Mouse (Mus musculus) midbrain, embryonic 15.5 days (tissue): ENCODE results near the gene Arhgap32. TPM values are rescaled to one million over a fixed set of nuclear protein-coding genes. Genes with fewer than 3 reads are reported as not detected.

Experiments used
- ATAC-seq: fragments of 200-750 bp; cut with Nextera tagmentation; replicated peaks from 2 replicates; pipeline ENCODE4 v1.8.0; 2017; ENCODE audit warnings: moderate TSS enrichment
- H3K27ac ChIP-seq: fragments of 300-500 bp; sonication (generic); 2 replicates; pipeline ENCODE4 v1.5.1; 2015; ENCODE audit warnings: mild to moderate bottlenecking, inconsistent platforms
- H3K27me3 ChIP-seq: fragments of 300-500 bp; sonication (generic); replicated peaks from 2 replicates; pipeline ENCODE4 v1.6.1; 2015; ENCODE audit warnings: inconsistent platforms
- H3K36me3 ChIP-seq: fragments of 300-500 bp; sonication (generic); replicated peaks from 2 replicates; pipeline ENCODE4 v1.6.1; 2015; ENCODE audit warnings: inconsistent platforms
- H3K4me1 ChIP-seq: fragments of 300-500 bp; sonication (generic); 2 replicates; pipeline ENCODE4 v1.6.1; 2015; ENCODE audit warnings: inconsistent platforms
- H3K4me2 ChIP-seq: fragments of 300-500 bp; sonication (generic); 2 replicates; pipeline ENCODE4 v1.6.1; 2015; ENCODE audit warnings: inconsistent platforms, mild to moderate bottlenecking, moderate library complexity
- H3K4me3 ChIP-seq: fragments of 300-500 bp; sonication (generic); 2 replicates; pipeline ENCODE4 v1.5.1; 2015; ENCODE audit warnings: mild to moderate bottlenecking, inconsistent platforms
- H3K9ac ChIP-seq: fragments of 300-500 bp; sonication (generic); 2 replicates; pipeline ENCODE4 v1.6.1; 2015; ENCODE audit warnings: mild to moderate bottlenecking, inconsistent platforms
- H3K9me3 ChIP-seq: fragments of 300-500 bp; sonication (generic); 2 replicates; pipeline ENCODE4 v1.6.1; 2016; ENCODE audit warnings: inconsistent platforms
- WGBS: fragments of 180-500 bp; shearing (Covaris S2); methylation state at CpG from one replicate; pipeline ENCODE4 v1.1.7; 2015; ENCODE audit warnings: mixed read lengths; 5-methylcytosine and 5-hydroxymethylcytosine counted together
- polyA plus RNA-seq: library from polyadenylated mRNA; unstranded; fragments of >200 nt; fragmentation: Nextera tagmentation; extraction: Ambion mirVana; gene quantifications from 2 replicates; pipeline ENCODE4 v1.2.1, GENCODE M21; 2015

Arhgap32 gene
- 13.0 and 13.3 TPM in 2 replicates for polyA plus RNA-seq

DNA sequence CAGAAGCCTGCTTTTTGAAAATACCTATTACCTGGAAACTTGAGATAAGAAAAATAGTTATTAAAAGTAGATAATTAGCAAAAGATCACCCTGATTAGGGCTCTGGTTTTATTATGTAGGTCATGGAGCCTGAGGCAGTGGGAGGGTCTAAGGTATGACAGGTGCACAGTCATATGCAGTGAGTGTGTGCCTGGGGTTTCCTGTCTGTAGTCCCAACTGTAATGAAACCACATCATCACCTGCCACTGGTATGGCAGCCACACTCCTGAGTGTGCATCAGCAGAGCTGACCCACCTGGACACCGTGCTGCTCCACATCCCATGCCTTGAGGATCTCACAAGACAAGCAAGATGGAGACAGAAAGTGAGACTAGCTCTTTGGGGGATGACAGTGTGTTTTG is at the start of gene Arhgap32:
Arhgap32 (plus strand) TSS at position 351 of the 400 bp plus-strand sequence.
- H3K4me2 ChIP-seq: no peak within 1 kb of the TSS
- H3K36me3 ChIP-seq: no peaks in the 10 kb centered on the region
- ATAC-seq: no peak
- WGBS: 88% methylated on average over 1 of the region's 1 CpGs
- H3K27ac ChIP-seq: no peak within 1 kb of the TSS
- H3K9me3 ChIP-seq: no peaks in the 10 kb centered on the region
- H3K9ac ChIP-seq: no peak within 1 kb of the TSS
- H3K27me3 ChIP-seq: no peaks in the 10 kb centered on the region
- 0 out of 2 replicates have a peak, but pooled peaks cover 2% of the 10 kb centered on the region for H3K4me1 ChIP-seq
- no peak within 1 kb of the TSS for H3K4me3 ChIP-seq

DNA sequence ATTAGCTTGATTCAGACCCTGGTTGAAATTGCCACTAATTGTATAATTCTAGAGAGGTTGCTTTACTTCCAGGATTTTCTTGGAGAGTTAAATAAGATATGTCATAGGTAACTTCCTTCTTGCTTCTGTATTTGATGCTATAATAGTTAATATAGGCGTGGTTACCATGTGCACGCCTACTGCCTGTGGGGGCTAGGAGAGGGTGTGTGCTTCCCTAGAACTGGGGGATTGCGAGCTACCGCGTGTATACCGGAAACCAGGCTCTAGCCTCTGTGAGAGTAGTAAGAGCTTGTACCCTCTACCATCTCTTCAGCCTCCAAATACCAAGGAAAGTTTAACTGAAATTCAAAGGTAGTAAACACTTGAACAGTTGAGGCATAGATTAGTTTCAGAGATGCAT is 43.2 kb upstream of the Arhgap32 start:
- H3K27me3 ChIP-seq: no peaks in the 10 kb centered on the region
- ATAC-seq: no peak
- 93% methylated on average over 6 of the region's 6 CpGs for WGBS
- H3K9ac ChIP-seq: no peak overlapping the region
- H3K4me1 ChIP-seq: no peaks in the 10 kb centered on the region
- no peak overlapping the region for H3K27ac ChIP-seq
- H3K9me3 ChIP-seq: no peaks in the 10 kb centered on the region
- no peaks in the 10 kb centered on the region for H3K36me3 ChIP-seq
- H3K4me2 ChIP-seq: no peak overlapping the region
- H3K4me3 ChIP-seq: no peak overlapping the region

DNA sequence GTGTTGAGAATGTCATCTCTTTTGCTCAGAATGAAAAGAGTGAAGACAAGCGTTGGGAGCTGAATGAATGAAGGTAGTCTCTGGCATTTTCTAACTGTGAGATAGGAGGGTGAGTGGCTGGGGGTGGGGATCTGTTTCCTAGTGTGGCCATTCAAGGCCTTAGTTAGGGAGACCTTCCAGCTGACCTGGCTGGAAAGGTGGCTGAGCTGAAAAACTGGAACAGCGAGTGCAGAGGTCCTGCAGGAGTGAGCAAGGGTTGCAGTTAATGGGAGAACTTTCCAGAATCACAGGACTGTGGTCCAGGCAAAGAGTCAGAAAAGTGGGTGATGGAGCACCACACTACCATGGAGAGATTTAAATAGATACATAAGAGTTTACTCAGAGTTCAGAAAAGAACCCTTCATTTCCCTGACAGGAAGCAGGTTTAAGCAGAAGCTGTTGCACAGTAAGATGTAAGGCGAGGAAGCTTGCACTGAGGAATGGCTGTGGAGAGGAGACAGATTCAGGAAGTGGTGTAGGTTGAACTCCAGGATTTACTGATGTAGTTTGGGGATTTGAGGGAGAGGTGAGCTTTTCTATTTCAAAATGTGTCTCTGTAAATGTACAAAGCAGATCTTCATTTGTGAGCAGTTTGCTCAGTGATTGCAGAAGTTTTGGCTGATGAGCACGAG is 27.7 kb upstream of the Arhgap32 start:
- H3K9me3 ChIP-seq: no peaks in the 10 kb centered on the region
- no peak overlapping the region for H3K4me2 ChIP-seq
- H3K27ac ChIP-seq: no peak overlapping the region
- no peak overlapping the region for H3K9ac ChIP-seq
- no peaks in the 10 kb centered on the region for H3K27me3 ChIP-seq
- 69% methylated on average over 4 of the region's 4 CpGs for WGBS
- no peak for ATAC-seq
- peaks cover 9% of the 10 kb centered on the region for H3K4me1 ChIP-seq
- H3K4me3 ChIP-seq: no peak overlapping the region
- H3K36me3 ChIP-seq: no peaks in the 10 kb centered on the region

DNA sequence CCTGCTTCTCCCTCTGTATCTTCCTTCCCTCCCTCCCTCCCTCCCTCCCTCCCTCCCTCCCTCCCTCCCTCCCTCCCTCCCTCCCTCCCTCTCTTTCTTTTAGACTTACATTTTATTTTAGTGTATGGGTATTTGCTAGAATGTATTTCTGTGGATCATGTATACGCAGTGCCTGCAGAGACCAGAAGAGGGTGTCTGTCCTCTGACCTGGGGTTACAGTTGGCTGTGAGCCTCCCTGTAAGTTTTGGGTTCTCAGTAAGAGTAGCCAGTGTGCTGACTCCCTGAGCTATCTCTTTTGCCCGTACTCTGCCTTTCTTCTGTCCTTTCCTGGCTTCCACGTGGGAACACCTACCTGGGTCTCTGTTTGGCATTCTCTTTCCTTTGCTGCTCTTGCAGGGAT is 27.1 kb upstream of the Arhgap32 start:
- WGBS: 55% methylated on average over 3 of the region's 3 CpGs
- Histone ChIP-seq H3K4me2 (no peak overlapping the region), H3K9ac (no peak overlapping the region), H3K36me3 (no peaks in the 10 kb centered on the region), H3K9me3 (no peaks in the 10 kb centered on the region), H3K27ac (no peak overlapping the region), H3K4me3 (no peak overlapping the region), H3K27me3 (no peaks in the 10 kb centered on the region), H3K4me1 (peaks cover 13% of the 10 kb centered on the region)
- ATAC-seq: no peak

DNA sequence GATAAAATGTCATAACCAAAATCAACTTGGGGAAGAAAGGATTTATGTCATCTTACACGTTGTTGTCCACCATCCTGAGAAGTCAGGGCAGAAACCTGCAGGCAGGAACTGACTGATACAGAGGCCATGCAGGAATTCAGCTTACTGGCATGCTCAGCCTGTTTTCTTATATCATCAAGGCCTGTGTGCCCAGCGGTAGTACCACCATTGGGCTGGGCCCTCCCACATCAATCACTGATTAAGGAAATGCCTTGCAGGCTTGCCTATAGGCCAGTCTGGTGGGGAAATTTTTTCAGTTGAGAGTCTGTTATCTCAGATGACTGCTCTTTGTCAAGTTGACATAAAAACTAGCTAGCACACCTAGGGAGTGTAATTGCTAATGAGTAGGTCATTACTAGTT is 22.5 kb upstream of the Arhgap32 start:
- no peak overlapping the region for H3K27ac ChIP-seq

DNA sequence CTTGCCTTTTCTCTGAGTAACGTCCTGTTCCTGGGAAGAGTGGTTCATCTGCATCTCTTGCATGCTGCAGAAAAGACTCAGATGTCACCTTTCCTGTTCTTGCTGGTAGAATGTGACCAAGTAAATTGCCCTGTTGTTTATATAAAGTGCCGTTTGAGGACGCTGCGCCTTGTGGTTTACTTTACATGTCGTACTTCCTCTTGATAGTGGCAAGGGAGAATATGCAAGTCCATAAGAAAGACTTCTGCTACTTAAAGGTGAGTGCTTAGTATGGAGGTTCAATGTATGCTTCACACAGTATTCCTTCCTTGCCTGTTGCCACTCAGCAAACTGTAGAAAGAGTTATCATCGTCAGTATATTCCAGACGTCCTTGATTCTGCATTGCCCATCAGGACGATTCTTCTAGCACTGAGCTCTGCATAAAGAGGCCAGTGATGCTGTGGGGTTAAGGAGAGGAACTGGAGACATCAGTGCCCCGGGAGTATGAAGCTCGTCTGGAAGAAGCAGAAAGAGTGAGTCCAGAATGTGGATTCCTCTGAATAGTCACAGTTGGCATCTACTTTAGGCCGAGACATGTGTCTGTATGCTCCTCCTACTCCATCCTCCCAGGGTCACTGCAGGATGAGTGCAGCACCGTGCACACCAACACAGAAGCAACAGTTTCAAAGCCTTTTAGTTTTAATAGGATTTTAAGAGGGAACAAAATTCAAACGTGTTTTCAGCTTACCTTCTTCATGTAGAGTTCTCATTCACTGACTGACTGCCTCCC is 21.4 kb upstream of the Arhgap32 start:
- Histone ChIP-seq H3K27me3 (no peaks in the 10 kb centered on the region), H3K4me3 (no peak overlapping the region), H3K9ac (no peak overlapping the region), H3K27ac (no peak overlapping the region), H3K36me3 (no peaks in the 10 kb centered on the region), H3K4me1 (peaks cover 32% of the 10 kb centered on the region), H3K4me2 (no peak overlapping the region), H3K9me3 (no peaks in the 10 kb centered on the region)
- 65% methylated on average over 13 of the region's 13 CpGs for WGBS
- no peak for ATAC-seq

More for the DNA sequence above, 22.5 kb upstream of the Arhgap32 start:
- H3K4me1 ChIP-seq: peaks cover 32% of the 10 kb centered on the region
- no peaks in the 10 kb centered on the region for H3K36me3 ChIP-seq
- no peak overlapping the region for H3K9ac ChIP-seq
- H3K9me3 ChIP-seq: no peaks in the 10 kb centered on the region
- no peak overlapping the region for H3K4me3 ChIP-seq
- no peak overlapping the region for H3K4me2 ChIP-seq
- 53% methylated on average over 2 of the region's 2 CpGs for WGBS
- H3K27me3 ChIP-seq: no peaks in the 10 kb centered on the region
- 0 out of 2 replicates have a peak, but pooled peaks have one; percentile 13 for ATAC-seq

DNA sequence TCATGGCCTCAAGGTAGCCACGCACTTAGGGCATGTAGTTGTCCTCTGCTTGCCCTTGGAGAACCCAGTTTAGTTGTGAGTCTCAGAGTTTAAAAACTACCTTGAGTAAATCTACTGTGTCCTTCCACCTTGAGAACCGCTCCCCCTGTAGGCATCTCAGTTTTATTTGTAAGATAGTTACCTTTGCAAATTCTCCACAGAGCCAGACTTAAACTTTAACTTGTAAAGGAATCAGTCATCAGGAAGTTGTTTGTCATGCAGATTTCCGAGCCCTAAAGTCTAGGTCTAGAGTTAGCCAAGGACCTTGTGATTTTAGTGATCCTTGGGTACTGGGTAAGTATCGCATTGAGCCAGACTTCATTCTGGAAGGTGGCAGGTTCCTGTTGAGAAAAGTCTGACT is 20.4 kb upstream of the Arhgap32 start:
- H3K27me3 ChIP-seq: no peaks in the 10 kb centered on the region
- ATAC-seq: no peak
- H3K27ac ChIP-seq: no peak overlapping the region
- H3K9me3 ChIP-seq: no peaks in the 10 kb centered on the region
- H3K4me2 ChIP-seq: no peak overlapping the region
- peaks cover 32% of the 10 kb centered on the region for H3K4me1 ChIP-seq
- WGBS: 93% methylated on average over 4 of the region's 4 CpGs
- no peak overlapping the region for H3K4me3 ChIP-seq
- H3K9ac ChIP-seq: no peak overlapping the region
- no peaks in the 10 kb centered on the region for H3K36me3 ChIP-seq

DNA sequence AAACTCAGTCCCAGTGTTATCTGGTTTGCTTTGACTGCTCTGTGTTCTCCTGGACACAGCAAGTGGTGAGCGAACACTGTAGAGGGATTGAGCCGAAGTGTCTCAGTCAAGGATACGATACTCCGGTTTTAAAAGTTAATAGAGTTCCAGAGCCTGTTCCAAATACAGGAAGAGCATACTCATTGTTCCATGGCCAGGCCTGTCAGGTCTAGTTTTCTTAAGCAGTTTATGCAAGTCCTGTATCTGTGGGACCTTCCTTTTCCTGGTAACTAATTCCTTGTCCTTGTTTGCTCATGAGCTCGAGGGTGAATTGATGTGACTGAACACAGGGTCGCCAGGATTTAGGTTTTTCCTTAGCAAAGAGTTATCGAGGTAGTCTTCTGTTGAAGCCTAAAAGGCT is 19.4 kb upstream of the Arhgap32 start:
- Histone ChIP-seq H3K27ac (no peak overlapping the region), H3K36me3 (no peaks in the 10 kb centered on the region), H3K9me3 (no peaks in the 10 kb centered on the region), H3K27me3 (no peaks in the 10 kb centered on the region), H3K4me3 (no peak overlapping the region), H3K9ac (no peak overlapping the region), H3K4me2 (no peak overlapping the region), H3K4me1 (peaks cover 28% of the 10 kb centered on the region)
- ATAC-seq: no peak
- 46% methylated on average over 7 of the region's 7 CpGs for WGBS

DNA sequence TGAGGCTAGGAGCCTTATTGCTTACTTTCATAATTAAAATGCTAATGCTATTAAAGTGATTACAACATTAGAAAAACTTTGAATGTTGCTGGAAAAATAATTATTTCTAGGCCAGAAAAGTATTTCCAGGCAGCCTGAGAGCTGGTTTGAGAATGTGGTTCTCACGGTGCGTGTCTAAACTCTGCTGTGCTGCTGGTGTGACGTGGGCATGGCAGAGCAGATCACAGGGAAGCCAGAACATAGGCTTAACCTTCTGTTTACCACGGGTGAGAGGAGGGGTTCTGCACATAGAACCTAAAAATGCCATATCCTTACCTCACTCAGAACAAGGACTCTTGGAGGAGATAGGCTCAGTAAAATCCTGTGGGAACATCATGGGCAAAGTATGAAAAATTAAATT is 18.8 kb upstream of the Arhgap32 start:
- WGBS: 50% methylated on average over 4 of the region's 4 CpGs
- Histone ChIP-seq H3K9ac (no peak overlapping the region), H3K36me3 (no peaks in the 10 kb centered on the region), H3K4me3 (no peak overlapping the region), H3K4me1 (peaks cover 27% of the 10 kb centered on the region), H3K4me2 (no peak overlapping the region), H3K27ac (no peak overlapping the region), H3K9me3 (no peaks in the 10 kb centered on the region), H3K27me3 (no peaks in the 10 kb centered on the region)
- ATAC-seq: no peak

DNA sequence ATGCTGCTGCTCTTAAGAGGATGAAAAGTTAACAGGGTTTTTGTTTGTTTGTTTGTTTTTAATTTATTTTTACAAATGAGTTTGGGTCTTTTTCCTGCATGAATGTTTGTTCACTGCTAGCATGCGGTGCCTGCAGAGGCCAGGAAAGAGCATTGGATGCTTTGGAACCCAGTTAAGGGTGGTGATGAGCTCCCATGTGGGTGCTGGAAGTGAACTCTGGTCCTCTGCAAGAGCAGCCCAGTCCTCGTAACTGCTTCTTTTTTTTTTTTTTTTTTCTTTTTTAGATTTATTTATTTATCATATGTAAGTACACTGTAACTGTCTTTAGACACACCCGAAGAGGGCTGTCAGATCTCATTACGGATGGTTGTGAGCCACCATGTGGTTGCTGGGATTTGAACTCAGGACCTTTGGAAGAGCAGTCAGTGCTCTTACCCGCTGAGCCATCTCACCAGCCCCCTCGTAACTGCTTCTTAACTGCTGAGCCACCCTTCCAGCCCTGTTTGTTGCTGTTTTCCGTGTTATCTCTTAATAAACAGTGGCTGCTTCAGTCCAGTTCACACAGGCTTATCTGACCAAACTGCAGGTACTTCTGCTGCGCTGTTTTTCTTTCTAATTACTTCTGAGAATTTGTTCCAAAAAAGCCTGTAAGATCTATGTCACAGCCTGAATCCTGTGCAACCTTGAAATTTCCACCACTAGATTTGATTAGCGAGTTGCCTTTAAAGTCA is 17.3 kb upstream of the Arhgap32 start:
- Histone ChIP-seq H3K4me1 (peaks cover 19% of the 10 kb centered on the region), H3K36me3 (no peaks in the 10 kb centered on the region), H3K27me3 (no peaks in the 10 kb centered on the region), H3K4me2 (no peak overlapping the region), H3K27ac (no peak overlapping the region), H3K9me3 (no peaks in the 10 kb centered on the region), H3K9ac (no peak overlapping the region), H3K4me3 (no peak overlapping the region)
- ATAC-seq: no peak
- 91% methylated on average over 9 of the region's 9 CpGs for WGBS

DNA sequence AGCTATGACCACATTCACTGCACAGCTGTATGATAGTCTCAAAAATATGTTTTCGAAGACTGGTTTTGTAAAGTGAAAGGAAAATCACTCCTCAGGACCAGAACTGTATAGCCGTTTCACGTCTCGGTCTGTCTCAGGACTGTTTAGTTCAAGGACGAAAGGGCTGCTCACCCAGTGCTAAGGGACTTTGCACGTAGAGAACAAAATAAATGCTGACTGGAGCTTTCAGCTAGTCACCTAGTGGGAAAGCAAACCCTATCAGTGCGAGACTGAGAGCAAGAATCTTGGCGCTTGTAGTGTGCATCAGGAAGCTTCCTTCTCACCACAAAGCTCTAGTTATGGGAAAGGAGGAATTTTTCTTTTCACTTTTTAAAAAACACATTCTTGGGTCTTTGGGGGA is 15.4 kb upstream of the Arhgap32 start:
- Histone ChIP-seq H3K27me3 (no peaks in the 10 kb centered on the region), H3K9me3 (no peaks in the 10 kb centered on the region), H3K4me2 (no peak overlapping the region), H3K9ac (no peak overlapping the region), H3K27ac (no peak overlapping the region), H3K36me3 (no peaks in the 10 kb centered on the region), H3K4me3 (no peak overlapping the region), H3K4me1 (peaks cover 13% of the 10 kb centered on the region)
- 88% methylated on average over 8 of the region's 8 CpGs for WGBS
- ATAC-seq: no peak

DNA sequence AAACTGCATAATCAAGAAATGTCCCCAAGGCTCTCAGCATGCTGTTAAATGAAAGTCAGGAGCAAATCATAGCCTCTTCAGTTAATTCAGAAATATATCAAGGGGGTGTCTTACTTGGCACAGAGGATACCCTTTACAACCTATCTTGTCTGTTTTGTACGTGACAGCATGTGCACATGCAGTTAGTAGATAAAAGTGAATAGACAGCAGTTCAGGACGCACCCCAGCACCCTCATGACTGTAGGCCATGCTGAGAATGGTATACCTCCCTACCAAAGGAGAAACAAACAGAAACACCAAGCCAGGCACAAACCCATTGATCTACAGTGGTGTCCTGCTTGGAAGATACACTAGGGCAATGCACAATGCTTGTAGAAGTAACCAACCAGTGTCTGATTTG is 14.4 kb upstream of the Arhgap32 start:
- ATAC-seq: 0 out of 2 replicates have a peak, but pooled peaks have one; percentile 10
- H3K4me2 ChIP-seq: no peak overlapping the region
- WGBS: 80% methylated on average over 2 of the region's 2 CpGs
- H3K27me3 ChIP-seq: no peaks in the 10 kb centered on the region
- no peaks in the 10 kb centered on the region for H3K9me3 ChIP-seq
- no peak overlapping the region for H3K9ac ChIP-seq
- H3K4me3 ChIP-seq: no peak overlapping the region
- H3K36me3 ChIP-seq: no peaks in the 10 kb centered on the region
- no peak overlapping the region for H3K27ac ChIP-seq
- peaks cover 7% of the 10 kb centered on the region for H3K4me1 ChIP-seq
